Mouse (Mus musculus): ENCODE measurements around the gene Pibf1. TPM values are rescaled to one million over a fixed set of nuclear protein-coding genes. Genes with fewer than 3 reads are reported as not detected.
A peak's percentile ranks its signal among the peaks of the same experiment; 100 is the strongest.

Pibf1 gene
- total and polyA plus RNA-seq, 3 experiments, result 1.8 to 7.2 (median 6.5) TPM

DNA sequence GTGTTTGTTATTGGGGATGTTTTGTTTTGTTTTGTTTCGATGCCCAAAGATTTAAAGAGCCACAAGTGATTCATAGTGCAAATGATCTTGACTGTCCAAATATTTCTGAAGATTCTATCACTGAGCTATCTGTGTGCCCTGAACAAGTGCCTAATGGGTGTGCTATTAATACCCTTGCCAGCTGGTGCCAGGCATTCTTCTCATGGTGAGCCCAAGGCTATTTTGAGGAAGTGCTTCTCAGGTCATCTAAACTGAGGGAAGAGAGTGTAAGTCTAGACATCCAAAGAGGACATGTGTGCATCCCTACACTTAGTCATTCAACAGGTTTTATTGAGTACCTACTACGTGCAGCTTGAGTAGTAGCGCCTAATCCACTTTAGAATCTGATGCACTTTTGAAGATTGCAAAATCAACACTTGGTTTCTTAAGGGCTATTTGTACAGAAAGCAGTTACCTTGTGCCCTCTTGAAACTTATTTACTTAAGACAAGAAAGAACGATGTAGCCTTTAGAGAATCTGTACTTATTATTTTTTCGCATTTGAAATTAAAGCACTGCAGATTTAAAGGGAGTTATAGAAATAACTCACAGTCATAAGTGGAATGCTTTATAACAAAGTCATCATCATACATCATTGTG, 91.0 kb downstream of the Pibf1 start:
- peaks cover 2% of the 10 kb centered on the region; the same call in 1 of the 2 replicates for H3K36me3 ChIP-seq (ENCODE audit: control insufficient read depth, insufficient read depth, low read length)
- peak in 1 of 2 experiments; percentile 60 for DNase-seq
- no peak overlapping the region for H3K9ac ChIP-seq (ENCODE audit: low read depth, low read length)
- H3K27me3 ChIP-seq (ENCODE audit: control insufficient read depth, insufficient read depth, low read length), result no peaks in the 10 kb centered on the region
- no peaks in the 10 kb centered on the region; the same call in 1 of the 2 replicates for H3K79me2 ChIP-seq (replicated peaks; ENCODE audit: control insufficient read depth, insufficient read depth, low read length)
- 74% methylated on average over 5 of the region's 5 CpGs for WGBS
- no peak overlapping the region for H3K4me3 ChIP-seq
- TF ChIP-seq CTCF (IDR thresholded peaks at IDR 0.05) (no peak), EP300 (IDR thresholded peaks at IDR 0.05; ENCODE audit: insufficient read depth, low read depth, low read length) (no peak), POLR2A (IDR thresholded peaks at IDR 0.05; ENCODE audit: insufficient read depth, low read depth, low read length) (no peak)
- no peaks in the 10 kb centered on the region; the same call in 1 of the 2 replicates for H3K4me1 ChIP-seq (ENCODE audit: control insufficient read depth, insufficient read depth, low read length)
- intact Hi-C loops (cut with DNase I), result no loop called here
- H3K27ac ChIP-seq, result peak overlapping the region; percentile 83

DNA sequence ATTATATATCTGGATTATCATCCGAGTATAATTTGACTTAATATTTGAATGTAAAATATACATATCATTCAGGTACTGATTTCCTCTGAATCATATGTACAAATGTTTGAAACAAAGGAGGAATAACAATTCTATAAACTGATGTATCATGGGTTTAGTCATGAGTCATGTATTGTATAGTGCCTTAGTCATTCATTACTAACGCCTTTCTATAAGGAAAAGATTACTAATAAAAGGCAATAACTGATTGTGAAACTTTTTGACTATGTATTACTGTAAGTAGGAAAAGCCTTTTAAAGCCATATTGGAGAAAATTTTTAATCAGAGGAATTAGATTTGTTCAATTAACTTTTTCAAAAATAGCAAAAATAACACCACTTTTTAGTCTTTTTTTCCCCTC, 106.6 kb downstream of the Pibf1 start:
- Histone ChIP-seq H3K4me1 (ENCODE audit: control insufficient read depth, insufficient read depth, low read length) (no peaks in the 10 kb centered on the region), H3K4me3 (no peak overlapping the region), H3K9ac (ENCODE audit: low read depth, low read length) (no peak overlapping the region), H3K36me3 (ENCODE audit: control insufficient read depth, insufficient read depth, low read length) (no peaks in the 10 kb centered on the region), H3K27ac (no peak overlapping the region), H3K79me2 (replicated peaks; ENCODE audit: control insufficient read depth, insufficient read depth, low read length) (no peaks in the 10 kb centered on the region), H3K27me3 (ENCODE audit: control insufficient read depth, insufficient read depth, low read length) (no peaks in the 10 kb centered on the region)
- TF ChIP-seq EP300 (IDR thresholded peaks at IDR 0.05; ENCODE audit: insufficient read depth, low read depth, low read length), result no peak
- WGBS, result 88% methylated on average over 2 of the region's 2 CpGs
- intact Hi-C loops (cut with DNase I), result no loop called here
- DNase-seq, result no peak

DNA sequence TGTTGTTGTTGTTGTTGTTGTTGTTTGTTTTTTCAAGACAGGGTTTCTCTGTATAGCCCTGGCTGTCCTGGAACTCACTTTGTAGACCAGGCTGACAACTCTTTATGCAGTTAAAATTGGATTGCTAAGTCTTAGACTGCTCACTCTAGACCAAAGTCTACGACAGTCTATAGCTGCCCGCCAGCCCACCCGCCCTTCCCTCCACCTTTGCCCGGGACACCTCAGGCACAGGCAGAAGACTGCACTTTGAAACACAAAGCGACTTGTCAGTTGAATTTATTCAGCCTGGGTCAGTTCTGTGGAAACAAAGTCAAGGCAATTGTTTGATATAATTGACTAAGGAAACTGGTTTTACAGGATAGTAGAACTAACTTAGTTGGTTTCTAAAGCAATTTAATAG, 107.4 kb downstream of the Pibf1 start:
- no peak for TF ChIP-seq POLR2A (IDR thresholded peaks at IDR 0.05; ENCODE audit: insufficient read depth, low read depth, low read length)
- TF ChIP-seq CTCF (IDR thresholded peaks at IDR 0.05), result no peak
- TF ChIP-seq EP300 (IDR thresholded peaks at IDR 0.05; ENCODE audit: insufficient read depth, low read depth, low read length), result no peak
- no peak overlapping the region for H3K27ac ChIP-seq
- no peak overlapping the region for H3K9ac ChIP-seq (ENCODE audit: low read depth, low read length)
- H3K4me3 ChIP-seq, result no peak overlapping the region
- H3K79me2 ChIP-seq (replicated peaks; ENCODE audit: control insufficient read depth, insufficient read depth, low read length), result no peaks in the 10 kb centered on the region
- 97% methylated on average over 5 of the region's 5 CpGs for WGBS
- DNase-seq, result no peak
- no peaks in the 10 kb centered on the region for H3K36me3 ChIP-seq (ENCODE audit: control insufficient read depth, insufficient read depth, low read length)
- H3K27me3 ChIP-seq (ENCODE audit: control insufficient read depth, insufficient read depth, low read length), result no peaks in the 10 kb centered on the region
- no peaks in the 10 kb centered on the region for H3K4me1 ChIP-seq (ENCODE audit: control insufficient read depth, insufficient read depth, low read length)
- intact Hi-C loops (cut with DNase I), result no loop called here

GRCm38 (mm10) chr14:99210431-99210830, 111.2 kb downstream of the Pibf1 start:
- H3K4me1 ChIP-seq (ENCODE audit: control insufficient read depth, insufficient read depth, low read length), result no peaks in the 10 kb centered on the region
- no peak overlapping the region for H3K9ac ChIP-seq (ENCODE audit: low read depth, low read length)
- intact Hi-C loops (cut with DNase I), result no loop called here
- DNase-seq, result no peak
- H3K4me3 ChIP-seq, result no peak overlapping the region
- H3K79me2 ChIP-seq (replicated peaks; ENCODE audit: control insufficient read depth, insufficient read depth, low read length), result no peaks in the 10 kb centered on the region
- H3K36me3 ChIP-seq (ENCODE audit: control insufficient read depth, insufficient read depth, low read length), result no peaks in the 10 kb centered on the region
- WGBS, result 84% methylated on average over 5 of the region's 5 CpGs
- no peaks in the 10 kb centered on the region for H3K27me3 ChIP-seq (ENCODE audit: control insufficient read depth, insufficient read depth, low read length)
- no peak overlapping the region for H3K27ac ChIP-seq
- TF ChIP-seq POLR2A (IDR thresholded peaks at IDR 0.05; ENCODE audit: insufficient read depth, low read depth, low read length), result no peak
- TF ChIP-seq EP300 (IDR thresholded peaks at IDR 0.05; ENCODE audit: insufficient read depth, low read depth, low read length), result no peak
- TF ChIP-seq CTCF (IDR thresholded peaks at IDR 0.05), result no peak

DNA sequence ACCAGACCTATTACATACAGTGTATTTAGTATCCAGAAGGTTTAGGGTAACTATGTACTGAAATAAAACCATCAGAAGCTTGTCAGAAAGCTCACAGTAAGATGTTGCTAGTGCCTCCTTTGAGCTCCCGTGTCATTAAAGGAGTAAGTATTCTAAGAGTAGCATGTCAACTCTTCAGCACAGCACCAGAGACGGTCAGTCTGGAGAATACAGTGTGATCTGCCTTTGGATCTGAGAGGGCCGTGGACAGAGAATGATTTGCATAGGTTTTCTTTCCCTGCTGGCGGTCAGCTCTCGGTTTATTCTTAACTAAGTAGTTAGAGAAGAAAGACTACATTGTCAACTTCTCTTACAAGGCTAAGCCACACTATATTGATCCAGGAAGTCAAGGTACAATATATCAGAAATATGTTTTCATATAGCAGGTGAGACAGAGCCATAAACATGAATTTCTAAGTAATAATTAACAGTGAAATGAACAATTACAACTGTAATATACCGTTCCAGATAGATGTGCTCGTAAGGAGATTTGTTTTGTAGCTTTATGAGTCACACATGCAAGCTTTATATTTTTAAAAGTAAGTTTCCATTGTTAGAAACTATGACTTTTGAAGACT, 119.3 kb downstream of the Pibf1 start:
- 90% methylated on average over 7 of the region's 7 CpGs for WGBS
- Histone ChIP-seq H3K36me3 (ENCODE audit: control insufficient read depth, insufficient read depth, low read length) (no peaks in the 10 kb centered on the region), H3K4me1 (ENCODE audit: control insufficient read depth, insufficient read depth, low read length) (no peaks in the 10 kb centered on the region), H3K27me3 (ENCODE audit: control insufficient read depth, insufficient read depth, low read length) (no peaks in the 10 kb centered on the region), H3K27ac (no peak overlapping the region), H3K79me2 (replicated peaks; ENCODE audit: control insufficient read depth, insufficient read depth, low read length) (no peaks in the 10 kb centered on the region), H3K9ac (ENCODE audit: low read depth, low read length) (no peak overlapping the region), H3K4me3 (no peak overlapping the region)
- no peak for DNase-seq
- TF ChIP-seq CTCF (IDR thresholded peaks at IDR 0.05), result no peak
- TF ChIP-seq POLR2A (IDR thresholded peaks at IDR 0.05; ENCODE audit: insufficient read depth, low read depth, low read length), result no peak
- TF ChIP-seq EP300 (IDR thresholded peaks at IDR 0.05; ENCODE audit: insufficient read depth, low read depth, low read length), result no peak
- intact Hi-C loops (cut with DNase I), result no loop called here

DNA sequence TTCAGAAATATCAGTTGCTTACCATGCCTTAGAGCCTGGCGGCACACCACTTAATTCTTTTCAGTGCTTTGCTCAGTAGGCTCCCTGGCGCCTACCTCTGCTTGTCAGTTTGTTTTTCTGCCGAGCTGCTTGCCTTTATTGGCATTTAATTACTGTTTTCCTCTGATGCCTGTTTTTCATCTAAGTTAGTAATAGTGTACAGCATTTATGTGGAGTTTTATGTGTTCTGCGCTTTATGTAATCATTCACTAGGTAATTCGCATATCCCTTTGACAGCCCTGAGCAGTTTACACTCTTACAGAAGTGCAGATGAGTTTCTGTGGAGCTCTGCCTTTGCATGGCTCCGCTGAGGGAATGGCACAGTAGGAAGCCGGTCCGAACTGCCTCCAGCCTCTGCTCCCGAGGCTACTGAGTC, 120.5 kb downstream of the Pibf1 start:
- H3K27ac ChIP-seq, result no peak overlapping the region
- no peak overlapping the region for H3K4me3 ChIP-seq
- no peaks in the 10 kb centered on the region for H3K79me2 ChIP-seq (replicated peaks; ENCODE audit: control insufficient read depth, insufficient read depth, low read length)
- H3K27me3 ChIP-seq (ENCODE audit: control insufficient read depth, insufficient read depth, low read length), result no peaks in the 10 kb centered on the region
- H3K36me3 ChIP-seq (ENCODE audit: control insufficient read depth, insufficient read depth, low read length), result no peaks in the 10 kb centered on the region
- no peak for TF ChIP-seq EP300 (IDR thresholded peaks at IDR 0.05; ENCODE audit: insufficient read depth, low read depth, low read length)
- no peak for TF ChIP-seq POLR2A (IDR thresholded peaks at IDR 0.05; ENCODE audit: insufficient read depth, low read depth, low read length)
- no peak for TF ChIP-seq CTCF (IDR thresholded peaks at IDR 0.05)
- intact Hi-C loops (cut with DNase I), result no loop called here
- 53% methylated on average over 9 of the region's 9 CpGs for WGBS
- no peak overlapping the region for H3K9ac ChIP-seq (ENCODE audit: low read depth, low read length)
- no peaks in the 10 kb centered on the region for H3K4me1 ChIP-seq (ENCODE audit: control insufficient read depth, insufficient read depth, low read length)
- no peak for DNase-seq

Data from heart, adult 2 months (tissue).